Mouse (Mus musculus) cortical plate, adult 2 months (tissue): ENCODE measurements at regions not wholly inside any gene's neighbourhood (a gene's known extent, or its start where the extent isn't known, plus 50 kb on each side); places are given as distances from the start of the nearest gene placed in this dataset.

ENCODE experiments used
- H3K27ac ChIP-seq: fragments of 200-500 bp; 2 replicates; pipeline ENCODE4 v1.5.1; 2012; ENCODE audit warnings: low read length, control low read depth, inconsistent platforms; ENCODE audit not compliant: insufficient read depth
- H3K4me1 ChIP-seq: fragments of 200-500 bp; 2 replicates; pipeline ENCODE4 v1.6.1; 2011; ENCODE audit warnings: low read length; ENCODE audit not compliant: control insufficient read depth, insufficient read depth
- H3K4me3 ChIP-seq: fragments of 200-500 bp; 2 replicates; pipeline ENCODE4 v1.5.1; 2011; ENCODE audit warnings: mild to moderate bottlenecking, low read length, control low read depth; ENCODE audit not compliant: insufficient read depth
- CTCF ChIP-seq: fragments of 200-500 bp; IDR thresholded peaks from 2 replicates; pipeline ENCODE4 v1.5.1; 2011; ENCODE audit warnings: mild to moderate bottlenecking, control low read depth, low read length; ENCODE audit not compliant: insufficient read depth; ENCODE audit errors: extremely low read depth
- POLR2A ChIP-seq: fragments of 200-500 bp; IDR thresholded peaks from 2 replicates; pipeline ENCODE4 v1.6.1; 2011; ENCODE audit warnings: mild to moderate bottlenecking, low read length, control low read depth; ENCODE audit not compliant: insufficient read depth; ENCODE audit errors: extremely low read depth

- no peak for TF ChIP-seq CTCF
- no peak for TF ChIP-seq POLR2A
- Histone ChIP-seq H3K4me3 (no peak overlapping the region), H3K4me1 (no peaks in the 10 kb centered on the region), H3K27ac (no peak overlapping the region)
Observed at GRCm38 (mm10) chr14:71115095-71115797, 515.6 kb upstream of the Fam160b2 start.

- Histone ChIP-seq H3K27ac (no peak overlapping the region), H3K4me3 (no peak overlapping the region), H3K4me1 (no peaks in the 10 kb centered on the region)
- TF ChIP-seq POLR2A (no peak), CTCF (no peak)
Observed at GRCm38 (mm10) chr14:71113198-71113597, 513.6 kb upstream of the Fam160b2 start.

GRCm38 (mm10) chr14:71104617-71105016 lies 505.0 kb upstream of the Fam160b2 start:
- H3K4me3 ChIP-seq: no peak overlapping the region
- TF ChIP-seq CTCF: no peak
- no peak for TF ChIP-seq POLR2A
- 0 out of 2 replicates have a peak, but pooled peaks cover 1% of the 10 kb centered on the region for H3K4me1 ChIP-seq
- no peak overlapping the region for H3K27ac ChIP-seq

- Histone ChIP-seq H3K27ac (no peak overlapping the region), H3K4me3 (no peak overlapping the region), H3K4me1 (0 out of 2 replicates have a peak, but pooled peaks cover 1% of the 10 kb centered on the region)
- no peak for TF ChIP-seq POLR2A
- TF ChIP-seq CTCF: no peak
Observed at GRCm38 (mm10) chr14:71103955-71104354, 504.3 kb upstream of the Fam160b2 start.

- H3K4me3 ChIP-seq: no peak overlapping the region
- no peak overlapping the region for H3K27ac ChIP-seq
- TF ChIP-seq POLR2A: no peak
- no peak for TF ChIP-seq CTCF
- no peaks in the 10 kb centered on the region for H3K4me1 ChIP-seq
Observed at GRCm38 (mm10) chr14:71095661-71096422, 496.2 kb upstream of the Fam160b2 start.

- no peak overlapping the region for H3K27ac ChIP-seq
- TF ChIP-seq CTCF (no peak), POLR2A (no peak)
- no peaks in the 10 kb centered on the region for H3K4me1 ChIP-seq
Observed at GRCm38 (mm10) chr14:71092626-71093326, 493.1 kb upstream of the Fam160b2 start.

GRCm38 (mm10) chr14:71085721-71086120 lies 486.1 kb upstream of the Fam160b2 start:
- H3K4me1 ChIP-seq: no peaks in the 10 kb centered on the region
- TF ChIP-seq CTCF (no peak), POLR2A (no peak)
- no peak overlapping the region for H3K4me3 ChIP-seq
- H3K27ac ChIP-seq: no peak overlapping the region

More at GRCm38 (mm10) chr14:71092626-71093326, 493.1 kb upstream of the Fam160b2 start:
- H3K4me3 ChIP-seq: no peak overlapping the region

GRCm38 (mm10) chr14:71082327-71082726 lies 482.7 kb upstream of the Fam160b2 start:
- Histone ChIP-seq H3K4me3 (no peak overlapping the region), H3K27ac (no peak overlapping the region), H3K4me1 (no peaks in the 10 kb centered on the region)
- TF ChIP-seq CTCF (no peak), POLR2A (no peak)

GRCm38 (mm10) chr14:71075671-71076070 lies 476.0 kb upstream of the Fam160b2 start:
- no peak overlapping the region for H3K27ac ChIP-seq
- TF ChIP-seq POLR2A: no peak
- TF ChIP-seq CTCF: no peak
- H3K4me1 ChIP-seq: no peaks in the 10 kb centered on the region
- no peak overlapping the region for H3K4me3 ChIP-seq
